Mouse (Mus musculus) hindbrain, postnatal 0 days (tissue): ENCODE data around the gene Gm12845. TPM values are rescaled to one million over a fixed set of nuclear protein-coding genes. Genes with fewer than 3 reads are reported as not detected.

ENCODE experiments used
- ATAC-seq: fragments of 200-750 bp; cut with Nextera tagmentation; 2 replicates; pipeline ENCODE4 v1.8.0; 2017; ENCODE audit warnings: mild to moderate bottlenecking, moderate TSS enrichment, moderate library complexity
- DNase-seq: peaks from one replicate; pipeline ENCODE4 v3.0.0-alpha.2; 2015; ENCODE audit warnings: low spot score
- H3K27ac ChIP-seq: fragments of 300-500 bp; sonication (generic); 2 replicates; pipeline ENCODE4 v1.5.1; 2014; ENCODE audit warnings: mild to moderate bottlenecking
- H3K27me3 ChIP-seq: fragments of 300-500 bp; sonication (generic); 2 replicates; pipeline ENCODE4 v1.6.1; 2014; ENCODE audit warnings: low read length, mixed read lengths; ENCODE audit not compliant: insufficient read depth
- H3K36me3 ChIP-seq: fragments of 300-500 bp; sonication (generic); 2 replicates; pipeline ENCODE4 v1.6.1; 2014; ENCODE audit warnings: low read length, mixed read lengths; ENCODE audit not compliant: insufficient read depth
- H3K4me1 ChIP-seq: fragments of 300-500 bp; sonication (generic); 2 replicates; pipeline ENCODE4 v1.6.1; 2014; ENCODE audit warnings: antibody characterized with exemption, low read length, mixed read lengths; ENCODE audit not compliant: insufficient read depth
- H3K4me2 ChIP-seq: fragments of 300-500 bp; sonication (generic); 2 replicates; pipeline ENCODE4 v1.6.1; 2014; ENCODE audit warnings: low read depth, mild to moderate bottlenecking, low read length, moderate library complexity, mixed read lengths
- H3K4me3 ChIP-seq: fragments of 300-500 bp; sonication (generic); 2 replicates; pipeline ENCODE4 v1.5.1; 2014; ENCODE audit warnings: low read length
- H3K9ac ChIP-seq: fragments of 300-500 bp; sonication (generic); replicated peaks from 2 replicates; pipeline ENCODE4 v1.6.1; 2014; ENCODE audit warnings: mild to moderate bottlenecking, low read length, moderate library complexity, mixed read lengths
- H3K9me3 ChIP-seq: fragments of 300-500 bp; sonication (generic); 2 replicates; pipeline ENCODE4 v1.6.1; 2016; ENCODE audit warnings: low read length, mixed read lengths
- CTCF ChIP-seq: IDR thresholded peaks from 2 replicates; pipeline ENCODE4 v1.5.1; 2016; ENCODE audit warnings: antibody characterized with exemption, control low read depth, low read depth
- WGBS: fragments of 180-500 bp; shearing (Covaris S2); extraction: QIAGEN DNeasy Blood & Tissue Kit; methylation state at CpG from one replicate; pipeline ENCODE4 v1.1.7; 2014; 5-methylcytosine and 5-hydroxymethylcytosine counted together
- polyA plus RNA-seq: library from polyadenylated mRNA; unstranded; fragments of >200 nt; fragmentation: Nextera tagmentation; extraction: Ambion mirVana; gene quantifications from 2 replicates; pipeline ENCODE4 v1.2.1, GENCODE M21; 2015
- total RNA-seq: library from RNA; depleted of rRNA; stranded (reverse); fragments of >200 nt; gene quantifications from 2 replicates; pipeline ENCODE4 v1.2.3, GENCODE M21; 2014; rRNA removed

The Gm12845 gene
- total RNA-seq (not detected in 2 replicates), polyA plus RNA-seq (not detected in 2 replicates)

- no peaks in the 10 kb centered on the region for H3K36me3 ChIP-seq
- no peak within 1 kb of the TSS for H3K9ac ChIP-seq
- H3K4me2 ChIP-seq = no peak within 1 kb of the TSS
- H3K27ac ChIP-seq = no peak within 1 kb of the TSS
- ATAC-seq (no peak), DNase-seq (no peak)
- no peak within 1 kb of the TSS for H3K4me3 ChIP-seq
- no peaks in the 10 kb centered on the region for H3K4me1 ChIP-seq
- 96% methylated on average over 1 of the region's 1 CpGs for WGBS
- no peaks in the 10 kb centered on the region for H3K9me3 ChIP-seq
- TF ChIP-seq CTCF = no peak
- no peaks in the 10 kb centered on the region for H3K27me3 ChIP-seq
These were observed at the start of gene Gm12845 for GRCm38 (mm10) chr4:117724112-117724511. Gm12845 (plus strand) TSS chr4:117724412.

GRCm38 (mm10) chr4:117676903-117677302 lies 47.3 kb upstream of the Gm12845 start:
- H3K9ac ChIP-seq = no peak overlapping the region
- peaks cover 3% of the 10 kb centered on the region; the same call in 1 of the 2 replicates for H3K4me1 ChIP-seq
- peak; percentile 66 for ATAC-seq
- DNase-seq = peak; percentile 92
- no peak overlapping the region for H3K4me3 ChIP-seq
- H3K27me3 ChIP-seq = no peaks in the 10 kb centered on the region
- TF ChIP-seq CTCF = peak; percentile 93
- WGBS = 3% methylated on average over 3 of the region's 3 CpGs
- H3K4me2 ChIP-seq = no peak overlapping the region
- H3K9me3 ChIP-seq = no peaks in the 10 kb centered on the region
- peaks cover 68% of the 10 kb centered on the region for H3K36me3 ChIP-seq
- H3K27ac ChIP-seq = no peak overlapping the region

- no peak overlapping the region for H3K27ac ChIP-seq
- TF ChIP-seq CTCF = no peak; the same call in 1 of the 2 replicates
- no peak overlapping the region for H3K9ac ChIP-seq
- 81% methylated on average over 6 of the region's 6 CpGs for whole genome bisulfite sequencing
- DNase-seq = no peak
- H3K9me3 ChIP-seq = no peaks in the 10 kb centered on the region
- H3K4me1 ChIP-seq = peaks cover 3% of the 10 kb centered on the region; the same call in 1 of the 2 replicates
- no peak for ATAC-seq
- peak overlapping the region; percentile 83 for H3K4me2 ChIP-seq
- H3K36me3 ChIP-seq = peaks cover 38% of the 10 kb centered on the region
- H3K27me3 ChIP-seq = no peaks in the 10 kb centered on the region
- H3K4me3 ChIP-seq = peak overlapping the region; percentile 94
These were observed 43.2 kb upstream of the Gm12845 start for GRCm38 (mm10) chr4:117680963-117681362.

GRCm38 (mm10) chr4:117681931-117682461 lies 42.2 kb upstream of the Gm12845 start, which contains the start of gene Dmap1:
Dmap1 (minus strand) TSS chr4:117682273.
- Histone ChIP-seq H3K27ac (peak within 1 kb of the TSS; percentile 22), H3K4me2 (peak within 1 kb of the TSS; percentile 83), H3K36me3 (peaks cover 30% of the 10 kb centered on the region), H3K9ac (peak within 1 kb of the TSS; percentile 83), H3K4me1 (peaks cover 3% of the 10 kb centered on the region; the same call in 1 of the 2 replicates), H3K27me3 (no peaks in the 10 kb centered on the region), H3K9me3 (no peaks in the 10 kb centered on the region), H3K4me3 (peak within 1 kb of the TSS; percentile 94)
- WGBS = under 1% methylated on average over 33 of the region's 33 CpGs
- peak; percentile 29; the same call in 1 of the 2 replicates for TF ChIP-seq CTCF
- peak; percentile 95 for DNase-seq
- peak; percentile 89 for ATAC-seq

GRCm38 (mm10) chr4:117682463-117682862 lies 41.7 kb upstream of the Gm12845 start:
- Histone ChIP-seq H3K4me3 (peak overlapping the region; percentile 94), H3K27ac (peak overlapping the region; percentile 22; the same call in 1 of the 2 replicates), H3K27me3 (no peaks in the 10 kb centered on the region), H3K9me3 (no peaks in the 10 kb centered on the region), H3K9ac (peak overlapping the region; percentile 83; the same call in 1 of the 2 replicates), H3K4me1 (peaks cover 3% of the 10 kb centered on the region; the same call in 1 of the 2 replicates), H3K36me3 (peaks cover 26% of the 10 kb centered on the region), H3K4me2 (peak overlapping the region; percentile 83)
- ATAC-seq (peak; percentile 13; the same call in 1 of the 2 replicates), DNase-seq (no peak)
- TF ChIP-seq CTCF = no peak

- TF ChIP-seq CTCF = no peak
- WGBS = 82% methylated on average over 6 of the region's 6 CpGs
- DNase-seq (no peak), ATAC-seq (no peak)
- Histone ChIP-seq H3K9me3 (no peaks in the 10 kb centered on the region), H3K4me3 (no peak overlapping the region), H3K4me1 (peaks cover 3% of the 10 kb centered on the region; the same call in 1 of the 2 replicates), H3K36me3 (peaks cover 19% of the 10 kb centered on the region; the same call in 1 of the 2 replicates), H3K9ac (no peak overlapping the region), H3K4me2 (no peak overlapping the region), H3K27me3 (no peaks in the 10 kb centered on the region), H3K27ac (no peak overlapping the region)
These were observed 41.0 kb upstream of the Gm12845 start for GRCm38 (mm10) chr4:117683048-117683768.
